Mouse (Mus musculus) spleen, postnatal 36 days (tissue): ENCODE results near the gene Cmklr1.
"Not testable (repeated sequence)": the region's sequence is repeated elsewhere in the genome, so short reads cannot be mapped to it uniquely, and the experiment has no call there.

Experiments
- DNase-seq, 2 experiments: peaks; one replicate each; pipeline ENCODE4 v3.0.0; 2022; ENCODE audit warnings: low spot score in 2 of 2, mixed read lengths in 1 of 2

Gene Cmklr1

DNA sequence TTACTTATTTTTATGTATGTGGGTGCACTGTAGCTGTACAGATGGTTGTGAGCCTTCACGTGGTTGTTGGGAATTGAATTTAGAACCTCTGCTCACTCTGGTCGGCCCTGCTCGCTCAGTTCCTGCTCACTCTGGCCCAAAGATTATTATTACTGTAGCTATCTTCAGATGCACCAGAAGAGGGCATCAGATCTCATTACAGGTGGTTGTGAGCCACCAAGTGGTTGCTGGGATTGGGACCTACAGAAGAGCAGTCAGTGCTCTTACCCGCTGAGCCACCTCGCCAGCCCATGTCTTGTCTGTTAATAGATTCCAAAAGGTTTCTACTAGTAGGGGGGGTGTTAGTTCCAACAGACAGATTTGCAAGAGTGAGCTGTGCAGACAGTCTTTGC lies 63.8 kb downstream of the Cmklr1 start:
- not testable (repeated sequence) for DNase-seq

GRCm38 (mm10) chr5:113585619-113586457 lies 64.4 kb downstream of the Cmklr1 start:
- DNase-seq, result not testable (repeated sequence)

GRCm38 (mm10) chr5:113584439-113584838 lies 65.8 kb downstream of the Cmklr1 start:
- no peak for DNase-seq

- DNase-seq, result no peak
These were observed 66.6 kb downstream of the Cmklr1 start for GRCm38 (mm10) chr5:113583424-113584162.

DNA sequence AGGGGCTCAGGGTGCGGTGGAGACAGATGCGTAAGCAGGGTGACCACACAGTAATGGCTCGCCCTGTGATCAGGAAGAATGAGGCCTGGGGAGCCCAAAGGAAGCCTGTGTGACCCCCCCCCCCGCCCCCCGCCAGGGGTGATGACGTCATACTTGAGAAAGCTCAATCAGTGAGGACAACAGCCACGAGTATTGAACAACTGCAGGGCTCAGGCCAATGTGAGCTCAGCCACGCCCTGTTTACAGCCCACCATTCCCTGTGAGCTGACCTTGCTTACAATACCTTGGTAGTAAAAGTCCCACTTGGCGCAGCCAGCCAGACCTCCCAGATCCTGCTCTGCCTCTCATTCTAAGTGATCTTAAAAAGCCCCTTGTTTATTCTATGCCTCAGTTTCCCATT lies 69.4 kb downstream of the Cmklr1 start:
- no peak for DNase-seq

DNA sequence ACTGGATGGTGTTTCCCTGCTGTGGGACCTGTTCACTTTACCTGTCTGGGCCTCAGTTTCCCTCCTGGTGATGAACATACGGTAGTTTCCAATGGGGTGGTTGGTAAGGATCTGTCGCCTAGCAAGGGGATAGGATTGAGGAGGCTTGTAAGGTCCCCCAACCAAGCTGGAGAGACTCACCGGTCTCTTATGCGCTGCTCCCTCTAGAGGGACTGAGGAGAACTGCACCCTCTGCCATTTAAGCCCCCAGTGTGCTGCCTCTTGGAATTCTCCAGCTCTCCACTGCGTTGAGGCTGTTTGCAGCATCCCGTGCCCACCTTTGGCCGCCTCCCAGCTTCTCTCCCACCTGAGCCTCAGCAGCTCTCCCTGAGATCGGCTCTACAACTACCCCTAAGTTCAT lies 70.0 kb downstream of the Cmklr1 start:
- no peak for DNase-seq

DNA sequence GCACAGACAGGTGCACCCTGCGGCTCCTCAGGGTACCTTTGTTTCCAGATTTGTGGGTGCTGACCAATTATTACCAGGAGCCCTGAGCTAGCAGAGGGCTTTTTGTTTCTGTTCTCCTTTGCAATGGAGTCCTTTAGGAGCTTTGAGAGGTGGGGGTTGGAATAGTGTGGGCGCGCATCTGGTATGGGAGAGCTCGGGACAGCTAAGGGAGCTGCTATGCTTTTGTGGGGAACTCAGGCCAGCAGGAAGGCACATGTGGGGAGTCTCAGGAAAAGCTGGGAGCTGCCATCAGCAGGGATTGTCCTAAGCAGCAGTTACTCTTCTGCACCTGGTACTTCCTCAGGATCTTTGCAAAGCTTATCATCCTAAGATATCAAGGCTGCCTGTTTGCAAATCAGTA lies 71.1 kb downstream of the Cmklr1 start:
- no peak for DNase-seq

DNA sequence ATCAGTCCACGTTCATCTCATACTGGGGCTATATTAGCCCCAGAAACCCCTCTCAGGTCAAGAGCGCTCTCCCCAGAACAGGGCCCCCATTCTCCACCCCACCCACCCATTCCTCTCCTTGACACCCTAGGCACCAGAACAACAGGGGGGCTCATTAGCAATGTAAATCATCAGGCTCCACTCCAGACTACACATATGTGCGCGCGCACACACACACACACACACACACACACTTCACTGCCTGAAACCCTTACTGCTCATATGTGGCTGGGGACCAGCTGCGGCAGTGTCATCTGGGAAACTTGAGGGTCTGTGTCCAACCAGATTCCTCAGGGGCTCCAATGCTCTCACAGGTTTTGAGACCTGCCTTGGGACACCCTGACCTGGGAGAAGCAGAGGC lies 71.8 kb downstream of the Cmklr1 start:
- no peak for DNase-seq

DNA sequence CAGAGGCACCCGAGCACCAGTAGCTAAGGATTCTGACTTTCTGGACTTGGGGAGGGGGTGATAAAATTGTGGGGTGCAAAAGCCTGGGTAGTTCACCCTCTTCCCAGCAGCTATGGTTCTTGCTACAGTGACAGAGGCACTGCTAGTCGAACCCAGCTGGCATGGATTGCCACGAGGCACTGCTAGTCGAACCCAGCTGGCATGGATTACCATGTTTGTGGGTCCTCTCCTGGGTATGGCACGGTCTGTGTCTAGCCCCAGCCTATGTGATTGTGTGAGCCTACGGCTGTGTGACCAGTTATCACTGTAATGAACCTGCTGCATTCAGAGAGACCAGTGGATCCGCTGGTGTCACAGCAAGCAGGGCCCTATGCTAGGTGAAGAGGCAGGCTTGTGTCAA lies 72.7 kb downstream of the Cmklr1 start:
- no peak for DNase-seq

GRCm38 (mm10) chr5:113570056-113570717 lies 80.0 kb downstream of the Cmklr1 start:
- no peak for DNase-seq

GRCm38 (mm10) chr5:113565858-113566257 lies 84.4 kb downstream of the Cmklr1 start:
- DNase-seq, result no peak

DNA sequence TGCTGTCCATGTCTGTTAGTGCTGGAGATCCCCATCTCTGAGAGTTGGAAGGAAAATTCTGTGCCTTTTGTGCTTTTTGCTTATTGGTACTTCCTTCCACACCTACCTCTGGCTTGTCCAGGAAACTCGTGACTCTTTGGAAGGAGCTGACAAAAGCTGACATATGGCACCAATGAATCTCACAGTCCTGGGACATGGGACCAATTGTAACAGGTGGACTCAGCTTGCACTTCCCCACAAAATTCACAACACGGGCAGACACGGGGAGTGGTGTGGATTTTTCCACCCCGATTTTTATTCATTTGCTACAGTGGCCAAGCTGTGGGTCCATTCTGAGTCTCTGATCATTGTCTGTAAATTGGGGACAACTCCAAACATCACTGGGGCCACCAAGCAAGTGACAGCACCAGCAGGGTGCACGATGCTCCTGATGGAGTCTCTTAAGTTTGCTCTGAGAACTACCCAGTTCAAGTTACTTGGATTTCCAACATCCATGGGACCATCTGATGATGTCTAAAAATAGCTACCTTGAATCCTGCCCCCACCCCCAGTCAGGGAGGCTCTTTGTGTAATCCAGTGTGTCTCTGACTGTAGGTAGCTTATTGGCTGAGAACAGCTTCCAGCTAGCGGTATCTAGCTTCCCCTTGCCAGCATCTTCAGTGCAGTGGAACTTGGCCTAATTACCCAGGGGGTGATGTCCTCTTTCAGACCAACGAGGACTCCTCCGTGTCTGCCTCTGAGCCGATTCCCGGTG lies 84.9 kb downstream of the Cmklr1 start:
- DNase-seq, result no peak

GRCm38 (mm10) chr5:113564463-113564862 lies 85.8 kb downstream of the Cmklr1 start:
- no peak for DNase-seq
